Mouse (Mus musculus) thymus, postnatal 36 days (tissue): ENCODE results near the gene Tnfrsf8.
"Not testable (repeated sequence)": the region's sequence is repeated elsewhere in the genome, so short reads cannot be mapped to it uniquely, and the experiment has no call there.

Experiments used
- DNase-seq, 2 experiments: peaks; one replicate each; pipeline ENCODE4 v3.0.0; 2022; ENCODE audit warnings: mixed read lengths in 2 of 2

Gene Tnfrsf8

DNA sequence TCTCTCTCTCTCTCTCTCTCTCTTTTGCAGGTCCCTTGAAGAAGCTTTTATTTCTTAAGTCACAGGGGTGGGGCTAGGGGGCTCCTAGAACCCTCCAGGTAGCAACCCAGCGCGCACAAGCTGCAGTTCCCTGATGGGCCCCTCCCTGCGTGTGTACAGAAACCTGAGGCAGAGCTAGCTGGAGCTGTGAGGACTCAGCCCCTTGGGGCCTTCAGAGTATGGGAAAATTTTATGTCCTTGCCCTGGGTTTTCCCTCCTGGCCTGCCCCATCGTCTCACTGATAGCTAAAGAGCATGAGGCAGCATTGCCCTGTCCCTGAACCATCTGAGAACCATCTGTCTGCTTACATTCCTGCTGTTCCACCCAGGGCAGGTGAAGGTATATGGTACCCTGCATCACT lies 8.5 kb downstream of the Tnfrsf8 start:
- peak in 1 of 2 experiments; percentile 4 for DNase-seq

DNA sequence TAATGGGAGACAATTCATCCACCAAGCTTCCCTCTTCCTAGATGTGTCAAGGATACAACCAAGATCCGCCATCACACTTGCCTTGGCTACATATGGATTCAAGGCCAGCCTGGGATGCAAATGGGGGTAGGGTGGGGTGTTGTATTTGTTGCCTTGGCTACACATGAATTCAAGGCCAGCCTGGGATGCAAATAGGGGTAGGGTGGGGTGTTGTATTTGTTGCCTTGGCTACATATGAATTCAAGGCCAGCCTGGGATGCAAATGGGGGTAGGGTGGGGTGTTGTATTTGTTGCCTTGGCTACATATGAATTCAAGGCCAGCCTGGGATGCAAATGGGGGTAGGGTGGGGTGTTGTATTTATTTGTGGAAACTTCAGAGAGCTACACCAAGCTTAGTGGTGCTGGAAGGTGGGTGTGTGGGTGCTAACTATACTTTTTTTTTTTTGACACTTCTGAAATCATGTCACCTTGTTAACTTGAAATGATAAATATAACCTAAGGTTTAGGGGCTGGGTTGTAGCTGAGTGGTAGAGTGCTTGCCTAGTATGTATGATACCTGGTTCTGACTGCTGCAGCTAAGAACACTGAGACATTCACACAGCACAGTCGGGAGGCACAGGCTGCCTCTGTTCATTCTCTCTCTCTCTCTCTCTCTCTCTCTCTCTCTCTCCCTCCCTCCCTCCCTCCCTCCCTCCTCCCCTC lies 9.2 kb downstream of the Tnfrsf8 start:
- DNase-seq, result not testable (repeated sequence)

DNA sequence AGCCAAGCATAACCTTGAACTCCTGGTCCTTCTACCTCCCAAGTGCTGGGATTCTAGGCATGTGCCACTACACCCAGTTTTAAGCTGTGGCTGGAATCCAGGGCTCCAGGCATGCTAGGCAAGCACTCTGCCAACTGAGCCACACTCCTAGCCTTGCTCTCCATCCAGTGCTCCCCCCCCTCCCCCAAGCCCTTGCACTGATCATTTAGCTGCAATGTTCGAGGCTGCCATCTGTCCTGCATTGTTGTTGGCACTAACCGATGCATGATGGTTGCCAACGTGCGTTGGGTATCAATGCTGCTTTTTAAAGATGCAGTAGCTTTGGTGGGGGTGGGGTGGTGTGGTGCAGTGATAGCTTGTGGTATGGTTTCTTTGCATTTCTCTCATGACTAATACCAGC lies 10.9 kb downstream of the Tnfrsf8 start:
- no peak for DNase-seq

DNA sequence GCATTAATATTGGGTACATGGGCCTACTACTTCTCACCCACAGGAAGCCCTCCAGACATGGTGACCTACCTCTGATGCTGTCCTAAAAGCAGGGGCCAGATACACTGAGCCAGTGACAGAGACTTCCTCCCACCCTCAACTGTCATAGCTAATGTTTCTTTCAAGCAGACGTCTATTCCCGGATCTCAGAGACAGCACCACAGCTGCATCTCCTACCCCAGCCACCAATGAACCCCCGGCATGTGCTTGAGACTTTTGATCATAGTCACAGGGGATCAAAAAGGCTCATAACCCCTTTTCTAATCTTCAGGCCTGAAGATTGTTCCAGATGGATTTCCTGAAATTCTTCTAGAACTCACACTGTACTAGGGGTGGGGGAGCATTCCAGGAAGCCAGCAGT lies 12.9 kb downstream of the Tnfrsf8 start:
- DNase-seq, result peak; percentile 20 to 50

DNA sequence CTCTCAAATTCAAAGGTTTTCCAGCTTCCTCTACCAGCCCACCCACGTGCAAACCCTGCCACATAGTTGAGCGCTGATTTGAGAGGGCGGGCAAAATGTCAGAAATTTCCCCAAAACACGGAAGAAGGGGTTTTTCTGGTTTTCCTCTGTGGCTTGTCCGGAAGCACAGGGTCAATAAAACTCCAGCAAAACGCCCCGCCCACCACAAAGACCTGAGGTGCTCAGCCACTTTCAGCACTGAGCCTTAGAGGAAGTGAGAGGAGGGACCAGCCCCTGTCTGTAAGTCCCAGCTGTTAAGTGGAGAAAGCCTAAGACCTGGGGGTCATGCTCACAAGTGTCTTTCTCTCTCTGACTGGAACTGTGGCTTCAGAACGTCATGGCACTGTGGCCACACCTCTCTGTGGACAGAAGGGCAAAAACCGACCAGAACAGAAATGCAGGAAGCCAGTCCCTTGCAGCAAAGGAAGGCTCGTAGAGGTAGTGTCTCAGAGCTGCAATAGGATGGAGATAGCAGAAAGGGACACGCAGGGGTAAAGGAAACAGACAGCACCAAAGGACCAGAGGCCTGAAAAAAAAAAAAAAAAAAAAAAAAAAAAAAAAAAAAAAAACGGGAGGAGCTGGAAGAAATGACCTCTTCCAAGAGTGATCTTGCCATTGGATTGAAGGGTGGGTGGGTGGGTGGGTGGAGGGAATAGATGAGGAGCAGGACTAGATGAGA lies 14.6 kb downstream of the Tnfrsf8 start:
- DNase-seq, result peak; percentile 61 to 71

DNA sequence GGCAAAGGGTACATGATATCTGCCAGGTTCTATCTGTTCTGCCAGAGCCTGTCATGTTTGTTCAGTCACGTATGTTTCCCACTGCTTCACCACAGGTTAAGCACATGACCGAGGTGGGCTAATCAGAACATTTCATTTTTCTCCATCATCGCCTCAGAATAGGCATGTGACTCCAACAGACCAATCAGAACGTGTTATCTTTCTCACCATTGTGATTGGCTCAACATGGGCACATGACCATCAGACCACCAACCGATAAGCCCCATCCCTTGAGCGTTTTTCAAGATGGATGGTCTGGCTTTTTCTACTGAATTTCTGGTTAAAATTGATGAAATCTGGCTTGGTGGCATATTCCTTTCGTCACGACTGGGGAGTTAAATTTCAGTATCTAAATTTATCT lies 15.6 kb downstream of the Tnfrsf8 start:
- DNase-seq, result no peak

DNA sequence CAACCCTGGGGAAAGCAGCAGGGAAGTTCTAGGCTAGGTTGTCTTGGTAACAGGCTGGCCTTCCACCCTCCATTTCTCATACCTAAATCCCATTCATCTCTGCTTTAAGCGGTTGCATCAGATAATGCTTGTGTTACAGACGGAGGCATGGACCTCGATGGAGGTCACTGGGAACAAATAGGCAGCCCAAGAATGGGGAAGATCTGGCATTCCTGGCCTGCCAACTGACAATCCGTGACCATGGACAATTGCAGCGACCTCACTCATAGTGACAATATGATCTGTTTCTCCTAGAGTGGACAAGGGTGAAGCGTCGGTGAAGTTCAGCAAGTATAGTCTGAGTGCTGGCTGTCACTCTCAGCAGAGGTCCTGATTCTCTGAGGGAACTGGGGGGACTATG lies 16.1 kb downstream of the Tnfrsf8 start:
- no peak for DNase-seq

DNA sequence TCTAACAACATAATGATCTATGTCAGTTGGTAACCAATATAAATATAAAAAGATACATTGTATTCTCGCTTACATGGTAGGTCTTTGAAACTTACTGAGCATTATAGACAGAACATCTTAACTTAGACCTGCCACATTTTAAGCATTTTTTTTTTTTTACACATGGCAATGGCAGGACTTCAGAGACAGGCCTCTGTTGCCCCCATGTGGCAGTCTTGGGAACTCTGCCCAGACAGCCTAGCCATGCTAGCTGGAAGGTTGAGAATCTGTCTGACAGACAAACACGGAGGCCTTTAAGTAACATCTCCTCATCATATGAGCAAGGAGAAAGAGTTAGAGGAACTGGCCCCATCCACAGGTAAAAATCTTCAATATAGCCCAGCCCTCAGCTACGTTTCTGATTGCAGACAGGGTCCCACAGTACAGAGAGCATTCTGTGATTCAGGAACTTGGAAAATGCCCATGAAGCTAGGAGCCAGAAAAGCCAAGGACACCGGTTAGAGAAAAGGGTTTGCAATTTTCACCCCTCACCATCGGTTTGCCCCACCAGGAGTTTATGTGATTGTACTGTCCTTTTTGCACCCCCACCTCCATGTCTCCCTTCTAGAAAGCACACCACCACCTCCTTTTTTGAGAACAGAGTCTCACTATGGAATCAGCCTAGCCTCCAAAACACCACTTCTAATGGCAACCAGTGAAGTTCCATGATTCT lies 19.2 kb downstream of the Tnfrsf8 start:
- DNase-seq, result peak; percentile 76 to 77

DNA sequence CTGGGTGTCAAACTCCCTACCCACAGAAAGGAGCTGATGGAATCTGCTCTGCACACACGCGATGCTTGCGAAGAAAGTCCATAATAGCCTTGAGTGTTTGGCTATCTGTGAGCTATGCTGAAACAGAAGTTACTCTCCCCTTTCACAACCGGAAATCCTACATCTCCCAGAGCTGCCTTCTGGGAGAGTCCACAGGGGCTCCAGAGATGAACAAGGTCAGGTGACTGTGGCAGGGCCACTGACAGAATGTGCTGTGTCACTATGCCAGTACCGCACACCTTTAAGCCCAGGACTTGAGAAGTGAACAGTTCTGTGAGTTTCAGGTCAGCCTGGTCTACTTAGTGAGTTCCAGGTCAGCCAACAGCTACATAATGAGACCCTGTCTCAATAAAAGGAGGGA lies 20.4 kb downstream of the Tnfrsf8 start:
- DNase-seq, result no peak

DNA sequence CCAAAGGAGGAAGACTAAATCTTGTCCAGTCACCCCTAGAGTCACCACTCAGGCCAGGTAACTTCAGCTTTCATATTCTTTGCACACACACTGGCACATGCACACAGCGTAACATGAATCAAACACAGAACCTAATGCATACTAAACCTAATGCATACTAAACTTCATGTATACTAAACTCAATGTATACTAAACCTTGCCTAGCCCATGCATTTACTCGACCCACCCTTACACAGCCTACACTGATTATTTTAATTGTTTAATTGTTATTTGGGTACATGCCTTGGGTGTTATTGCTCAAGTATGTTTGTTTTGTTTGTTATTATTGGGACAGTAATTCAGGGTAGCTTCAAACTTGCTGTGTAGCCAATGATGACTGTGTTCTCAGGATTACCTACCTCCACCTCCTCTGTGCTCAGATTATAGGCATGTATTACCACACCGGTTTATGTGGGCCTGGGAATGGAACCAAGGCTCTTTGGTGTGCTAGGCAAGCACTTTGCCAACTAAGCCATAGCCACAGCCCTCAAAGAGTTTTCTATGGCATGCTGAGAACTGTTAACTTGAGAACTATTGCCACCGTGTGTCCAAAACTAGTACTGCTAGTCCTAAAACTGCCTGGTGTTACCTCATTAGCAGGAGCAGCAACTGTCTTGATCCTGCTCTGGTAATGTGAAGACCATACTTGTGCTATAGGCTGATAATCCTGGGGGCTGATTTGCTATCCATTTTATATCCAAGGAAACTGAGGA lies 28.4 kb downstream of the Tnfrsf8 start:
- peak; percentile 48 to 63 for DNase-seq

DNA sequence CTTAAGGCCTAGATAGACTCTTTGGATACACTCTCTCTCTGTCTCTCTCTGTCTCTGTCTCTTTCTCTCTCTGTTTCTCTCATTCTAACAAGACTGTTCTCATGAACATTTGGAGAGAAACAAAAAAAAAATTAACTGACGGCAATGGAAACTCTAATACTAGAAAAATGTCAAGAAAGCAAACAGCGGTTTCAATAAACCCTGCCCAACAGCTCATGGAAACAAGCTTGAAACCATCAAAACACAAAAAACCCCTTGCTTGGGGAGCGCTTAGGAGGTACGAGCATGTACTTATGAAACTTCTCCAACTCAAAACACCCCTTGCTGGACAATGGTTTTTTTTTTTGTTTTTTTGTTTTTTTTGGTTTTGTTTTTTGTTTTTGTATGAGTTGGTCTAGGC lies 30.3 kb downstream of the Tnfrsf8 start:
- no peak for DNase-seq

DNA sequence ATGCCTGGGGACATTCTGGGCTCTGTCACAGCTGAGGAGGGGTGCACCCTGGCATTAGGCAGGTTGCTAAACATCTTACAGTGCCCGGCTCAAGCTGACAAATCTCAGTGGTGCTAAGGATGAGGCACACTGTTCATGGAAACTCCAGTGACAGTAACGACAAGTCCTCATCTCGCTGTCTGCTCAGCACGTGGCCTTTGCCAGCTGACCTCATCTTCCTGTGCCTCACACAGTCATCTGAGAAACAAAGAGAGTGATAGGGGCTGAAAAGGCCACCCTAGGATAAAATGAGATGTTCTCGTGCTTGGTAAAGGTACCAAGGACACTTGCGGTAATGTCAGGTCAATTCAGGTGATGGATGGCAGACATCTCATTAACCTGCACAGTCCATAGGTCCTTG lies 31.5 kb downstream of the Tnfrsf8 start:
- DNase-seq, result no peak

DNA sequence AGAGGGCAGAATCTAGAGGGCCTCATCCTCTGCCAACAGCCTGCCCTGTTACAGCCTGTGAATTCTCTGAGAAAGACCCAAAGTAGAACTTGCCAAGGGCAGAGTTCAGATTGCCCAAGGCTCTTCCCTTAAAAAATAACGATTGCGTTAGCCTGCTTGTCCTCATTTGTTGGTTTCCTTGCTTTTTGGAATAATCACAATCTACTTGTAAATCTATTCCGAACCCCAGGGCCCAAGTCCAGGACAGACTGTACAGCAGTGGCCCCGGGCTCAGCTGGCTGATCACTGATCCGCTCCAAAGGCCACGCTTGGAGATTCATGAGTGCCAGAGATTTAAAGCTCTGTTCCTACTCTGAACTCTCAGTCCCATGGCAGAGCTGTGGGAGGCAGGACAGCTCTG lies 34.0 kb downstream of the Tnfrsf8 start:
- no peak for DNase-seq

DNA sequence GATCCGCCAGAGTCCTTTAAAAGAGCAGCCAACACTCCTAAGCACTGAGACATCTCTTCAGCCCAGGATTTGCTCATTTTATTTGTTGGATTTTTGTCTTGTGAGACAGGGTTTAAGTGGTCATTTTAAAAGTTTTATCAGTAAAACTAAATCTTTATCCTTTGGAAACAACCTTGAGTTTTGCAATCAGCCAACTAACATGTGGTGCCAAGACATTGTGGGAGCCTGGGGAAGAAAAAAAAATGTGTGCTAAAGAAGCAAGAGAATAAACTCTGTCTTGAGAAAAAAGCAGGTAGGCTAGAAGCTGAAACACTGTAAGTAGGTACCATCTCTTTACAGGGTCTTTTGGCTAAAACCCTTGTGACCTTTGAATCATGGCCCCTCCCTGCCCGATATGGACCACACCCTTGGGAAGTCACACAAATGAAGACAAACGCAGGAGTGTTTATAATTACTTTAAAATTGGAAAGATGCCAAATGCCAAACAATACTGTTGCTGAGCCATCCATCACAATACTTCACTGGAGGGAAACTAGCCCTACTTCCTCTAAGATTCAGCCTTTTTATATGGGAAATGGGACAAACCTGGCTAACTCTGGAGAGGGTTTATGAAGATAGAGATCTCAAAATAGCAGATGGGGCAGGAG lies 36.1 kb downstream of the Tnfrsf8 start:
- no peak for DNase-seq

DNA sequence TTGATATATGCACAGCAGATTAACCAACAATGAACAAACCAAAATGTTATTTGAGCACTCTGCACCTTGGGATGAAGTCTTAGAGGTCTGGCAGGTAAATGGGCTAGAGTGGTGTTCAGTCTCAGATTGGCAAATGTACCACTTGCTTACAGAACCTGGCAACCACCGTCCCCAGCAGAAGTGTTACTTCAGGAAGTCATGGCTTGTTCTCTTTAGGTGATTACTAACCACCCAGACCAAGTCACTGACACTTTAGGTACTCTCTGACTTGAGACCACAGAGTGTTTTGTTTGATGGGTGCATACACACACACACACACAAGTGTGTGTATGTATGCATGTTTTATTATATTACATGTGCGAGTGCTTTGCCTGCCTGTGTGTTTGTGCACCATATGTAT lies 36.7 kb downstream of the Tnfrsf8 start:
- DNase-seq, result no peak

DNA sequence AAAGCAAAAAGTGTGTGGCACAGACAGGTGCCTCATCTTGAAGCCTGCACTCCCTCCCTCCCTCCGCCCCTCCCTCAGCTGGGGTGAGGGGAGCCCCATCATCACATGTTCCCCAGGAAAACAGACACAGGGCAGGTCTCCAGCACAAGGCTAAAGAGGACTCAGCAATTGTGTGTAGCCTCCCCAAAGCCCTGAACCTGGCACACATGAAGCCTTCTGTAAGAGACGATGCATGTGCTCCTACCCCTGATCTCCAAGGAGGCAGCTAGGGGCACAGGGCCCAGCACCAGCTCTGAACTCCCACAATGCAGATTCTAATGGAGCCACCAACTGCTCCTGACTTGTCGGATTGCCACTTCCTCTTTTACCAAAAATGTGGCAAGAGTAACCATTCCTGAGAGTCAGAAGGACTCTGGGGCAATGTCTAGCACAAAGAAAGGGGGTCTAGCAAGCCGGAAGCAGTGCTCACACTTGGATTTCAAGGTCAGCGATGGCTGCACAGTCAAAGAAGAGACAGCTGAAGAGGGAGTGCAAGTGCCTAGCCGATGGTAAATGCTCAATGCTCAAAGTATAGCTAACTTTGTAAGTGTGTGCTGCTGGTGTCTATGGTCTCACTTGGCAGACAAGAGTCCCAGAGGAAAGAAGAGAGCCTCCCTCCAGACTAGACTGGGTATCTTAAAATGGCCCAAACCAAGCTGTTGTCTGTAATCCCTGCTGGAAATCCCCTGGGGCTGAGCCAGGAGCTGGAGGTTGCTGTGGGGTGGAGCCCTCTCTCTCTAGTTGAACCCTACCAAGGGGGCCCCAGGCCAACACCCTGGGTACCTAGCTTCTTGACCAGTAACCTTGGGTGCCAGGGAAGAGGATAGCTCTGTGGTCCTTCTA lies 38.4 kb downstream of the Tnfrsf8 start:
- DNase-seq, result no peak

DNA sequence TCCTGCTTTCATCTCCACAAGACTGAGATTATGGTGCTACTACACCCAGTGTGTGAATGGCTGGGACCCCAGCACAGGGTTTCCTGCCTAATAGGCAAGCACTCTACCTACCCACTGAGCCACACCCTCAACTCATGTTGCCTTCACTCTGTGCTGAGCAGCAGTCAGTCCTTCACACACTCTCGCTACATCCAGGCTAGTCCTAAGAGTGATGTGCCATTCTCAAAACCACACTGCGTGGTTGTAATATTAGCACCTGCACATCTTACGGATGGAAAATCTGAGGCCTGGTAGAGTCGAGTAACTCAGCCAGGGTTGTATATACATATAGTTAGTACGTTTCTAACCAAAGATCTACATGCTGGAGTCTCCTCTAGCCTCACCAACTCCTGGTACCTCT lies 40.1 kb downstream of the Tnfrsf8 start:
- no peak for DNase-seq

DNA sequence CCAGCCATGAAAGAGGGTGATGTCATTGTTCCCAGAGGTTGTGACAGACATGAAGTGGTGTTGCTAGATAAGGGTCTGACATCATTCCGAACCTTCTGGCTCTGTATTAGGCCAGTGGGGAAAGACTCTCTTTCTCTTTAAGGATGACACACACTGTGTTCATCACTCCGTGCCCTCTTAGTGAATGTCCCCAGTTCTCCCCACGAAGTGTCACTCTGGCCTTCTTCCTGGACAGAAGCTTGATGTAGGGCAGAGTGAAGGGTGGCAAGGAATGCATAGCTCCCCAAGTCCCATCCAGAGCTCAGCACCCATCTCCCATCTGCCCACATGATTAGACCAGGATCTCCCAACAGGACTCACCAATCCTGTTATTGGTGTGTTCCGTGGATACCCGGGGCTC lies 41.0 kb downstream of the Tnfrsf8 start:
- no peak for DNase-seq

DNA sequence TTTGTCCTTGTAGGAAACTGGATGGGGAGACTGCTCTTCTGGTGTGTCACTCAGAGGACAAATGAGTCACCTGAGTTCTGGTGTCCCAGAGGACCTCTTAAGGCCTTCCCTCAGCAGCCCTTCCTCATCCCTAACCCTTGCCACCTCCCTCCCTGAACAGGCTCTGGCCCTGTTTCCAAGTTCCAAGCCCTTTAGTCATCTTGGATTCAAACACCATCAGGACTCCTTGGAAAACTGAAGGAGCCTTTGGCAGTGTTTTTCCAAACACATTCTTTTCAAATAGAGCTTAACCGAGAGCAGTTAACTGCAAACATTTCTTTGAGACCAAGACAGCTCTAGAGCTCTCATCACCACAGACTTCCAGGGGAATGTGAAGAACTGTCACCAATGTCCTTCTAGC lies 42.2 kb downstream of the Tnfrsf8 start:
- DNase-seq, result no peak

DNA sequence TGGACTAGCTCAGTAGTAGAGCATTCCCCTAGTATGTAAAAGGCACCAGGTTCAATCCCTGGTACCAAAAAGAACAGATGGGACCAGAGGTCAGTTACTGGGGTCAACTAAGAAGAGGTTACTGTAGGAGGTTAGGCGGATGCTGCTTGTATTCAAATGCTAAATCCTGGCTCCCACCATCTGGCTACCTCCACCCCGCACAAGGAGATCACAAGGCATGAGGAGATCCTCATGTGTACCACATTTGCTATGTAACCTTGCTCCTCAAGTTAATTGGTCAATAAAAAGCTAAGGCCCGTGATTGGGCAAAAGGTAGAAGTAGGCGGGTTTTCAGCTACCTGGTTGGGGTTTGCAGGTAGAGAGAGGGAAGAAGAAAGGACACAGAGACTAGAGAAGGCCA lies 43.3 kb downstream of the Tnfrsf8 start:
- DNase-seq, result no peak

DNA sequence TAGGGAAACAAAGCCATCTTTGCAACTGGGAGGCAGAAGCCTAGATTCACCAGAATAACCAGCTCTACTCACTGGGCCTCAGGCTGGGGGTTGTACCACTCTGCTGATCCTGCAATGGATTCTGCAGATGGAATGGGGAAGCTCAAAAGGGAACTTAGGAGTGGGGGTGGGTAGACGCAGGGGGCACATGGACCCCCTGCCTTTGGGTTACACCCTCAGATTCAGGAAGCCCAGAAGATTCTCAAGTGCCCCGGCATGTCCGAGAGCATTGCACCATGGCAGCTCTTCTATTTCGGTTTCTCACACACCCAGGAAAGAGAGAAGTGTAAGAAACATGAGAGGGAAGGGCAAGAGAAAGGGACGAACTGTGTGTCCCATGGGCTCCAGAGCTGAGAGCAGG lies 44.8 kb downstream of the Tnfrsf8 start:
- DNase-seq, result no peak

DNA sequence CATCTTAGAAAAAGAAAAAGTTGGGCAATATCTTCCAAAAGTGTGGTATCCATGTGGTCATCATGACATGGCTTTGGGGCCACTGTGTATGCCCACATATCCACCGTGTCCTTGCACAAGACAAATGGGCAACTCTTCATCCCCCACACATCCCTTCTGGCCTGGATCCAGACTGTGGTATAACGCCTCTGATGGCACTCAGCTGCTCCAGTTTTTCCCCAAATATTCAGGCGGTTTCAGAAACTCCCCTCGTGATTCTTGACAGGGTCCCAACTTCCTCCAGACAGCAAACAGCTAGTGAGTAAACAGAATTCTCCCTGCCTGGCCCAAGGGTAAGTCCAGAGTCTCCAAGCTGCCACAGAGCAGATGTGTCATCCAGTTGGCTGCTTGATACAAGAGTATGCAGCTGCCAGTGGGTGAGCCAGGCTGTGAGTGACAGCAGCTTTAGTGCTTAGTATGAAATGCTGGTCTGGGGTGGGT lies 47.3 kb downstream of the Tnfrsf8 start:
- DNase-seq, result no peak
